Mouse (Mus musculus) gastrocnemius, postnatal 4 days (tissue): ENCODE measurements around the gene A630089N07Rik. TPM values are rescaled to one million over a fixed set of nuclear protein-coding genes. Genes with fewer than 3 reads are reported as not detected.
"Not testable (repeated sequence)": the region's sequence is repeated elsewhere in the genome, so short reads cannot be mapped to it uniquely, and the experiment has no call there.

Source experiments
- DNase-seq, 2 experiments: peaks; one replicate each; pipeline ENCODE4 v3.0.0; 2021 to 2022; ENCODE audit warnings: low spot score in 2 of 2, mixed read lengths in 2 of 2
- long read RNA-seq, 2 experiments: library from polyadenylated mRNA; stranded (forward); transcript quantifications; one replicate each; pipeline ENCODE4 v2.0.0; 2021
- total RNA-seq, 2 experiments: library from RNA; stranded (reverse); gene quantifications; 2 replicates each; pipeline ENCODE4 v1.2.3; 2021

The A630089N07Rik gene
- total RNA-seq, result 1 to 10 TPM; 6.9 to 9.7 TPM
- long read RNA-seq, experiment 1, partial matches to known transcripts, result 1 of 3 reads
- long read RNA-seq, experiment 1, other reads (novel, unspliced or antisense), result 2 of 3 reads
- long read RNA-seq, experiment 2, partial matches to known transcripts, result 0 of 2 reads
- long read RNA-seq, experiment 2, other reads (novel, unspliced or antisense), result 2 of 2 reads

DNA sequence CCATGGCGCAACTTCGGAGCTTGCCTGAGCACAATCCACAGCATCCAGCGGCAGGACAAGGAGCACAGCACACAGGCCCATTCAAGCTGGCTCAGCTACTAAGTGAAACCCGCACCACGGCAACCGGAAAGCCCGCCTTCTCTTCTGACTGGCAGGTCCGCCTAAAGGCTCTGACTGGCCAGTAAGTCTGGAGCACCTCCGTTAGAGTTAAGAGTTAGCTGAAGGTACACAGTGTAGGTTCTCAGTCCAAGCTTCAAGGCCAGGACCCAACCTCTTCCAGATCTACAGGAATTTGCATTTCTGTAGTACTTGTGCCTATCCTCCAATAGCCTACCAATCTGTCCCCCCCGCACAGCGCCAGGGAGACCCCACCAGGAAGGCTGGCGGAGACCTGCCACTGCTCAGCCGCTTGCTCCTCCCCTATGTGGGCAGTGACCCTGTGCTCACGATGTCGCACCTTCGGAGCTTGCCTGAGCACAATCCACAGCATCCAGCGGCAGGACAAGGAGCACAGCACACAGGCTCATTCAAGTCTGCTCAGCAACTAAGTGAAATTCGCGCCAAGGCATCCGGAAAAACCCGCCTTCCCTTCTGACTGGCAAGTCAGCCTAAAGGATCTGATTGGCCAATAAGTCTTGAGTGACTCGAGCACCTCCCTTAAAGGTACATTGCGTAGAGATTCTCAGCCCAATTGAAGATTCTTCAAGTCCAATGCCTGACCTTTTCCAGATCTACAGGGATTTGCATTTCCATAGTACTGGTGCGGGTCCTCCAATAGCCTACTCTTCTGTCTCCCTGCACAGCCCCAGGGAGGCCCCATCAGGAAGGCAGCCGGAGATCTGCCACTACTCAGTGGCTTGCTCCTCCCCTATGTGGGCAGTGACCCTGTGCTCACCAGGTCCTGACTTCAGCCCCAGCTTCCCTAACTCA, at the start of gene A630089N07Rik:
Gene A630089N07Rik, minus strand, starts transcription at position 562 of the 930 bp plus-strand sequence.
- peak; percentile 43 to 84 for DNase-seq

- DNase-seq, result no peak
These were observed 24.9 kb upstream of the A630089N07Rik start for GRCm38 (mm10) chr16:98107109-98107508.

- not testable (repeated sequence) for DNase-seq
These were observed 731 bp downstream of the A630089N07Rik start for GRCm38 (mm10) chr16:98081550-98081888.

GRCm38 (mm10) chr16:98081140-98081539, 1.1 kb downstream of the A630089N07Rik start:
- DNase-seq, result not testable (repeated sequence)

DNA sequence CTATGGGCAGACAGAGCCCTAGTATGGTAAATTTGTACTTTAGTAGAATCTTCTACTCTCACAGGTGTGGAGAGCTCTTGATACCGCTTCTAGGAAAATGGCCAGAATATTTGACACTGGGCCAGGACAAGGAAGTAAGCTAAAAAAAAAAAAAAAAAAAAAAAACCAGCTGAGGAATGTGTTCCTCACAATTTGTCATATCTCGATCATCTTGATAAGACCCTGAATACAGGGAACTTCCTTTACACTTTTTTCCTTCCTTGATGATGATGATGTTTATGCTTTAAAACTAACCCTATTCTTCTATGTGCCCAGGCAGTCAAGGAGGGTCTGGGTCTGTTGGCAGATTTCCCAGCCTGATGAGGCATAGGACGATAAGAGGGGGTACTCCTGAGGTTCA, 2.9 kb downstream of the A630089N07Rik start:
- DNase-seq, result not testable (repeated sequence)

DNA sequence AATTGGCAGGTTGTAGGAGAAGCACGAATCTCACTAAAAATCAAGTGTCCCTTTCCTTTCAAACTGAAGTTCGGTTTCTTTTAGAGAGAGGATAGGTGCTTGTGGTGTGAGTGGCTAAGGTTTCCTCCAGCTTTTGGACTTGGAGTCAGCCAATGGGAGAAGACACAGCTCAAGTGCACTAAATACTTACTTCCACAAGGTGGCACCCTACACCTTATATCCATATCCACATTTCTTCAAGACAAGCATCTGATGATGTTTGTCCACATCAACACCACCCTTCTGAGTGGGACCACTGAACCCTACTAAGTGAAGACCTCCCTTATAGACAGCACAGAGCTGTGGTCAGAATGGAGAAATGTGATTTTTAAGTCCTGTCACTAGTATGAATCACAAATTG, 40.6 kb downstream of the A630089N07Rik start:
- DNase-seq, result no peak

DNA sequence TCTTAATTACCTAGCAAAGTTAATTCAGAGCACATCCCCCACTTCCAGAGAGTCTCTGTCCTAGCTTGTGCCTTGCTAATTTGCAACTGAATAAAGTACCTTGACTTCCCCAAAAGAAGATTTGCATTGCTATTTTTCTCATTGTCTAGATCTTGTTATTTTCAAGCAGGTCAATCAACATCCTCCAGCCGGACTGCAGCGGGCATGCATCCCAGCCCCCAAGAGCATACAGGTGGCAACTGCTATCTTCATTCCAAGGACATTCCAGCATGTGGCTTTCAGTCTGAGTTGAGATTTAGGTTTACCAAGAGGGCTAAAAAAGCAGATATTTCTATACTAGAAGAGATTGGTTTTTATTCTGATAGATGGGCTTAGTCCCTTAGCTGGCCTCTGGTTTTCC, 47.3 kb downstream of the A630089N07Rik start:
- not testable (repeated sequence) for DNase-seq

DNA sequence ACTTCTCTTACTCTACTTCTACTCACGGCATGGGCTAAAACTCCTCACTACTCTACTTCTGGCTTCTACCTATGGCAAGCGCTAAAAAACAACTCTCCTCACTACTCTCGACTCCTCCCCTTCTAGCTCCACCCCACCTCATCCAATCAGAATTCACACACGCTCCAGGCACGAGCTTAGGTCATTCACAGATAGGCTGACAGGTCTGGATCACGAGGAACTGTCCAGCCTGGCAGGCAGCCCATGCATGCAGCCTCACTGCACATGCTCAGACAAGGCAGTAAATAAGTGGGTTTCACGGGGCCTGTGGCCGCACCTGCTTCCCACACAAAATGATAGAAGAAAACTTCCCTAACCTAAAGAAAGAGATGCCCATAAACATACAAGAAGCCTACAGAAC, 56.1 kb downstream of the A630089N07Rik start:
- DNase-seq, result not testable (repeated sequence)

DNA sequence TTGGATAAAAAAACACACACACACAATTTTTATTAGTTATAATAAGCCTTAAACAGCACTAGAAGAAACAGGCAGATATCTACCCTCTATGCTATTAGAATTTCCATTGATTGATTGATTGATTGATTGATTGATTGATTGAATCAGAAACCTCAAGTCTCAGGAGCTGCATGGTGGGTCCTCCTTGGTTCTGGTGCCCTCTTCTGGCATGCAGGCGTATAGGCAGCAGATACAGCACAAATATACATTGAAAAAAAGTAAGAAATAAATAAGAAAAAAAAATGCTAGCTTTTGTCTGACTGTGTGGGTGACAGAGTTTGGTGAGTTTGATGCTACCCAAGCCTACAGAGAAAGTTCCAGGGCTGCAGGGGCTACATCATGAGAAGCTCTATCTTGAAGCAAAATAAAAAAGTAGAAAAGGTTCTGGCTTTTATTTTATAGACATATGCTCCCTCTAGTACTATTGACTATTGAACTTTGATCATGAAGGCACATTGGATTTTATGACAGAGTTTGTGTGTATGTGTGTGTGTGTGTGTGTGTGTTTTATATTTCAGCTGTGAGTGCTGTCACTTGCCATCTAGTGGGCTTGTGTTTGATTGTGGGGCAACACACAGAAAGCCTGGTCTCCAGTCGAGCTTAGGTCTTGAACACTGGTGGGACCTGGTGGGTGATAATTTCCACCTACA, 59.4 kb downstream of the A630089N07Rik start:
- DNase-seq, result no peak

DNA sequence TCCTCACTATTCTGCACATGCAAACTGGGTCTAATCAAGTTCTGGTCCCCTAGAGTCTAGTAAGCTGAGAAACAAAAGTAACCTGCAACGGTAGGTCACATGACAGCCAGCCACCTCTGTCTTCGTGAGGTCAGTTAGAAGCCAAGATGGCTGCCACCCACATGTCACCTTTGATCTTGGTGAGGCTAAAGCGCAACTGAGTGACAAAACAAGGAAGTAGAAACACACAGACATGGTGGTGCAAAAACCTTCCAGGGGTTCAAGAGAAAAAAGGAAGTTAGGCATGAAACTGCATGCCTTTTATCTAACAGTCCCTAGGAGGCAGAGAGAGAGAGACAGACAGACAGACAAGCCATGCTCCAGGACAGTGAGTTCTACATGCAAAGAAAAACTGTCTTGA, 60.2 kb downstream of the A630089N07Rik start:
- no peak for DNase-seq

GRCm38 (mm10) chr16:97997383-97997731, 84.9 kb downstream of the A630089N07Rik start:
- DNase-seq, result not testable (repeated sequence)

DNA sequence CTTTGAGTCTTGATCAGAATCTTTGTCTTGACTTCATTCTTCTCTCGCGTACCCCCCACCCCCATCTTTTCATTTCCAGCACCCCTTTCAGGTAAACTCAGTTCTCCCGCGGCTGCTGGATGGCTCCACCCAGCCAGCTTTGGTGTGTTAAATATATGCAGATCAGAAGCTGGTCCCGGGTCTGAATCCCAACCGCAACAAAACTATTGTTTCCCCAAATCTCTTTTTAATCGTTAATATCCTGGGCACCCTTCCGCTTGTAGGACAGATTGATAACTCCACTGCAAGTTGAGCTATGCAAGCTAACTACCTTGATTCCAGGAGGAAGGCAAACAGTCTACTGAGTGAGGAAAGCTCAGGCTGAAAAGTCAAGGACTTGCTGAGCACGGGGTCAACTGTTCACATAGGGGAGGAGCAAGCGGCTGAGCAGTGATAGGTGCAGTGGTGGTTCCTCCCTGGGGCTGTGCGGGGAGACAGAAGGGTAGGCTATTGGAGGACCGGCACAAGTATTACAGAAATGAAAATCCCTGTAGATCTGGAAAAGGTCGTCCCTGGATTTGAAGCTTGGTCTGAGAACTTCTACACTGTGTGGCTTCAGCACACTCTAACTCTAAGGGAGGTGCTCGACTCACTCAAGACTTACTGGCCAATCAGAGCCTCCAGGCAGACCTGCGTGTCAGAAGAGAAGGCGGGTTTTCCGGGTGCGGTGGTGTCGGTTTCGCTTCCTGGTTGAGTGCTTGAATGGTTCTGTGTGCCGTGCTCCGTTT, 85.5 kb downstream of the A630089N07Rik start, which contains the start of gene B230307C23Rik:
Gene B230307C23Rik, plus strand, starts transcription at position 700 of the 767 bp plus-strand sequence.
- peak; percentile 66 to 80 for DNase-seq

- no peak for DNase-seq
These were observed 86.2 kb downstream of the A630089N07Rik start for GRCm38 (mm10) chr16:97995849-97996615.

- DNase-seq, result not testable (repeated sequence)
These were observed 89.8 kb downstream of the A630089N07Rik start for GRCm38 (mm10) chr16:97992477-97992876.

GRCm38 (mm10) chr16:97991517-97991916, 90.7 kb downstream of the A630089N07Rik start:
- DNase-seq, result no peak

GRCm38 (mm10) chr16:97984589-97984988, 97.7 kb downstream of the A630089N07Rik start:
- no peak for DNase-seq

- DNase-seq, result no peak
These were observed 100.9 kb downstream of the A630089N07Rik start for GRCm38 (mm10) chr16:97981362-97981761.

GRCm38 (mm10) chr16:97977722-97978121, 104.5 kb downstream of the A630089N07Rik start:
- DNase-seq, result no peak

- DNase-seq, result no peak
These were observed 105.0 kb downstream of the A630089N07Rik start for GRCm38 (mm10) chr16:97977277-97977676.

GRCm38 (mm10) chr16:97963956-97964540, 118.2 kb downstream of the A630089N07Rik start:
- DNase-seq, result no peak
